Comparison of ENCODE assay signal across 14 mouse cellular contexts in genomic region chr16:16560718-16561117, GRCm38 (mm10). TPM values are rescaled to one million over a fixed set of nuclear protein-coding genes. Genes with fewer than 3 reads are reported as not detected.
A peak's percentile ranks its signal among the peaks of the same experiment; 100 is the strongest.
DNase-seq lines count a peak whose midpoint lies in the region; ATAC-seq and TF ChIP-seq lines count a peak whose summit lies in the region.
"Had no signal": no experiment of that assay in that cellular context is flagged by ENCODE, and none has a peak within 500 bp of the region (broad histone marks: within the 10 kb centered on the region; RNA-seq: fewer than 3 reads in every experiment).

No protein-coding gene starts in this region.

- no peak for ATAC-seq in forebrain, embryonic 11.5 days (replicated peaks; ENCODE audit: low FRiP score)
- ATAC-seq in forebrain, postnatal 0 days, result no peak
- ATAC-seq in liver, embryonic 12.5 days, result no peak
- ATAC-seq in hindbrain, embryonic 15.5 days (ENCODE audit: low FRiP score, low read depth), result no peak
- ATAC-seq: activated CD4-positive, CD25-positive, alpha-beta regulatory T cell, adult 4 months had no signal

- no peak overlapping the region for H3K4me3 ChIP-seq in forebrain, embryonic 11.5 days (ENCODE audit: low read depth, low read length)
- H3K4me3 ChIP-seq in forebrain, postnatal 0 days (ENCODE audit: low read depth, low read length), result no peak overlapping the region
- H3K4me3 ChIP-seq in liver, adult 2 months (ENCODE audit: insufficient read depth, low read depth, low read length), result no peak overlapping the region
- H3K4me3 ChIP-seq in liver, embryonic 12.5 days, result no peak overlapping the region
- no peak overlapping the region for H3K4me3 ChIP-seq in CH12.LX (replicated peaks in 1 of 3; ENCODE audit: low read depth in 2 of 3, low read length in 2 of 3, poor library complexity in 1 of 3)
- no peak overlapping the region for H3K4me3 ChIP-seq in hindbrain, embryonic 15.5 days

- no peaks in the 10 kb centered on the region for H3K27me3 ChIP-seq in forebrain, embryonic 11.5 days (ENCODE audit: control insufficient read depth, insufficient read depth, low read length)
- H3K27me3 ChIP-seq in forebrain, postnatal 0 days (ENCODE audit: insufficient read depth, low read length), result no peaks in the 10 kb centered on the region
- no peaks in the 10 kb centered on the region for H3K27me3 ChIP-seq in liver, adult 2 months (ENCODE audit: control insufficient read depth, insufficient read depth, low read length)
- H3K27me3 ChIP-seq in liver, embryonic 12.5 days (replicated peaks), result no peaks in the 10 kb centered on the region
- no peaks in the 10 kb centered on the region for H3K27me3 ChIP-seq in CH12.LX (replicated peaks)
- H3K27me3 ChIP-seq in hindbrain, embryonic 15.5 days, result no peaks in the 10 kb centered on the region
- H3K27me3 ChIP-seq: embryonic facial prominence, embryonic 12.5 days; heart, embryonic 13.5 days; limb, embryonic 13.5 days; Patski had no signal

- no peaks in the 10 kb centered on the region for H3K9me3 ChIP-seq in forebrain, embryonic 11.5 days (ENCODE audit: control insufficient read depth, low read length)
- H3K9me3 ChIP-seq in forebrain, postnatal 0 days (ENCODE audit: low read length), result no peaks in the 10 kb centered on the region
- H3K9me3 ChIP-seq in liver, embryonic 12.5 days (replicated peaks), result no peaks in the 10 kb centered on the region
- no peaks in the 10 kb centered on the region for H3K9me3 ChIP-seq in CH12.LX (replicated peaks; ENCODE audit: low read length)
- no peaks in the 10 kb centered on the region for H3K9me3 ChIP-seq in hindbrain, embryonic 15.5 days
- H3K9me3 ChIP-seq: embryonic facial prominence, embryonic 12.5 days; heart, embryonic 13.5 days; limb, embryonic 13.5 days had no signal

- dilution Hi-C loops in CH12.LX (cut with MboI; ENCODE audit: extremely low pct_ligation_motif_present, extremely low pct_unique_long_range_greater_than_20kb, low sequenced_read_pairs), result no loop called here

- H3K4me2 ChIP-seq in forebrain, embryonic 11.5 days (ENCODE audit: low read depth, low read length, severe bottlenecking), result no peak overlapping the region
- no peak overlapping the region; the same call in 1 of the 2 replicates for H3K4me2 ChIP-seq in forebrain, postnatal 0 days (ENCODE audit: low read depth)
- no peak overlapping the region for H3K4me2 ChIP-seq in liver, embryonic 12.5 days
- no peak overlapping the region for H3K4me2 ChIP-seq in CH12.LX (ENCODE audit: insufficient read depth, low read depth, poor library complexity, severe bottlenecking)
- H3K4me2 ChIP-seq in hindbrain, embryonic 15.5 days, result peak overlapping the region; percentile 68

- peak overlapping the region; percentile 96 for H3K27ac ChIP-seq in forebrain, embryonic 11.5 days (ENCODE audit: low read depth, low read length)
- no peak overlapping the region for H3K27ac ChIP-seq in forebrain, postnatal 0 days (ENCODE audit: low read depth, low read length)
- no peak overlapping the region for H3K27ac ChIP-seq in liver, adult 2 months (replicated peaks; ENCODE audit: insufficient read depth, low read depth, low read length)
- H3K27ac ChIP-seq in liver, embryonic 12.5 days, result no peak overlapping the region
- H3K27ac ChIP-seq in CH12.LX (ENCODE audit: insufficient read depth, low read depth), result no peak overlapping the region
- H3K27ac ChIP-seq in hindbrain, embryonic 15.5 days (replicated peaks), result no peak overlapping the region
- H3K27ac ChIP-seq: embryonic facial prominence, embryonic 12.5 days; kidney, postnatal 0 days had no signal

- TF ChIP-seq RAD21 in CH12.LX (IDR thresholded peaks at IDR 0.05; ENCODE audit: low read depth, low read length), result no peak

- peaks cover 7% of the 10 kb centered on the region; the same call in 1 of the 2 replicates for H3K79me2 ChIP-seq in liver, adult 2 months (ENCODE audit: control insufficient read depth, insufficient read depth, low read length)
- H3K79me2 ChIP-seq in CH12.LX (replicated peaks; ENCODE audit: control insufficient read depth, extremely low read depth, insufficient read depth, poor library complexity, severe bottlenecking), result no peaks in the 10 kb centered on the region

- TF ChIP-seq CTCF in forebrain, postnatal 0 days (IDR thresholded peaks at IDR 0.05; ENCODE audit: low read depth), result no peak
- no peak for TF ChIP-seq CTCF in liver, adult 2 months (IDR thresholded peaks at IDR 0.05; ENCODE audit: low read depth, low read length)
- no peak for TF ChIP-seq CTCF in CH12.LX (conservative IDR thresholded peaks at IDR 0.05 in 1 of 2, IDR thresholded peaks at IDR 0.05 in 1 of 2; ENCODE audit: low read depth in 2 of 2, low read length in 2 of 2)

- no peaks in the 10 kb centered on the region for H3K36me3 ChIP-seq in forebrain, embryonic 11.5 days (ENCODE audit: control insufficient read depth, insufficient read depth, low read length)
- H3K36me3 ChIP-seq in forebrain, postnatal 0 days (ENCODE audit: insufficient read depth), result no peaks in the 10 kb centered on the region
- H3K36me3 ChIP-seq in liver, adult 2 months (ENCODE audit: control insufficient read depth, insufficient read depth, low read length), result no peaks in the 10 kb centered on the region
- no peaks in the 10 kb centered on the region for H3K36me3 ChIP-seq in liver, embryonic 12.5 days
- no peaks in the 10 kb centered on the region for H3K36me3 ChIP-seq in CH12.LX (replicated peaks in 1 of 2; ENCODE audit: control insufficient read depth in 1 of 2, insufficient read depth in 1 of 2, low read length in 1 of 2)
- H3K36me3 ChIP-seq in hindbrain, embryonic 15.5 days, result no peaks in the 10 kb centered on the region
- H3K36me3 ChIP-seq: embryonic facial prominence, embryonic 12.5 days; heart, embryonic 13.5 days; limb, embryonic 13.5 days had no signal

- DNase-seq in forebrain, embryonic 11.5 days (ENCODE audit: low spot score), result no peak
- no peak for DNase-seq in forebrain, postnatal 0 days
- DNase-seq in liver, adult 2 months (ENCODE audit: extremely low read depth, low read depth, low spot score), result peak; percentile 45
- DNase-seq in CH12.LX (ENCODE audit: extremely low read depth), result no peak
- no peak for DNase-seq in lung, postnatal 14 days
- DNase-seq: thymus, postnatal 14 days had no signal

- peaks cover 2% of the 10 kb centered on the region; the same call in 1 of the 2 replicates for H3K4me1 ChIP-seq in forebrain, embryonic 11.5 days (replicated peaks; ENCODE audit: control insufficient read depth, insufficient read depth, low read length)
- H3K4me1 ChIP-seq in forebrain, postnatal 0 days (ENCODE audit: insufficient read depth), result peaks cover 13% of the 10 kb centered on the region; the same call in 1 of the 2 replicates
- peaks cover 15% of the 10 kb centered on the region for H3K4me1 ChIP-seq in liver, adult 2 months (ENCODE audit: control insufficient read depth, insufficient read depth, low read length)
- H3K4me1 ChIP-seq in liver, embryonic 12.5 days, result peaks cover 11% of the 10 kb centered on the region; the same call in 1 of the 2 replicates
- no peaks in the 10 kb centered on the region for H3K4me1 ChIP-seq in CH12.LX (ENCODE audit: control insufficient read depth in 1 of 2, insufficient read depth in 2 of 2)
- H3K4me1 ChIP-seq in hindbrain, embryonic 15.5 days (replicated peaks), result peaks cover 24% of the 10 kb centered on the region
- H3K4me1 ChIP-seq: embryonic facial prominence, embryonic 12.5 days had no signal

- in situ Hi-C loops in CH12.LX (cut with MboI; ENCODE audit: low pct_ligation_motif_present, low pct_unique_long_range_greater_than_20kb, low sequenced_read_pairs), result no loop called here

- no peak for TF ChIP-seq EP300 in CH12.LX (IDR thresholded peaks at IDR 0.05; ENCODE audit: low read length)

- TF ChIP-seq POLR2A in liver, adult 2 months (IDR thresholded peaks at IDR 0.05; ENCODE audit: extremely low read depth, insufficient read depth, low read length), result no peak
- TF ChIP-seq POLR2A in CH12.LX (IDR thresholded peaks at IDR 0.05; ENCODE audit: low read depth, low read length), result no peak

- H3K9ac ChIP-seq in forebrain, embryonic 11.5 days (ENCODE audit: low read length), result no peak overlapping the region
- no peak overlapping the region for H3K9ac ChIP-seq in forebrain, postnatal 0 days
- no peak overlapping the region for H3K9ac ChIP-seq in liver, adult 2 months (ENCODE audit: low read depth, low read length)
- no peak overlapping the region for H3K9ac ChIP-seq in liver, embryonic 12.5 days
- H3K9ac ChIP-seq in CH12.LX (ENCODE audit: insufficient read depth, low read depth), result no peak overlapping the region
- no peak overlapping the region for H3K9ac ChIP-seq in hindbrain, embryonic 15.5 days
- H3K9ac ChIP-seq: embryonic facial prominence, embryonic 12.5 days; heart, embryonic 13.5 days had no signal

TF ChIP-seq in CH12.LX, 34 proteins besides CTCF, POLR2A, EP300 and RAD21:
- TF ChIP-seq UBTF (IDR thresholded peaks at IDR 0.05; ENCODE audit: low read depth, low read length), result no peak
- peak; percentile 93 for TF ChIP-seq MAFK (IDR thresholded peaks at IDR 0.05; ENCODE audit: insufficient replicate concordance, low read length)
- no peak for TF ChIP-seq MAX (IDR thresholded peaks at IDR 0.05; ENCODE audit: low read length)
TF ChIP-seq in CH12.LX: peak in this region for 1.

RNA-seq across cellular contexts. Expression of gene Fgd4, which starts 39.6 kb away (rescaled TPM):
- 20.3 and 23.8 TPM in 2 replicates for polyA plus RNA-seq in forebrain, embryonic 11.5 days (2014; fragmentation: Nextera tagmentation; extraction: Ambion mirVana)
- total RNA-seq in forebrain, postnatal 0 days (2014; rRNA removed), result 46.7 and 50.2 TPM in 2 replicates
- polyA plus RNA-seq in forebrain, postnatal 0 days (2015; fragmentation: Nextera tagmentation; extraction: Ambion mirVana), result 6.0 and 10.7 TPM in 2 replicates
- total RNA-seq in liver, adult 2 months (2014; rRNA removed), result 23.1 and 23.7 TPM in 2 replicates
- polyA plus RNA-seq in liver, adult 2 months (2012; rRNA removed), result 1.5 and 1.8 TPM in 2 replicates
- polyA plus RNA-seq in liver, embryonic 12.5 days (2016; fragmentation: Nextera tagmentation; extraction: Ambion mirVana), result 2.5 and 3.2 TPM in 2 replicates
- total RNA-seq in CH12.LX (2012; rRNA removed) (0.76 and 2.3 TPM in 2 replicates), CH12.LX (2014; rRNA removed) (not detected in 2 replicates)
- 0.26 and 0.84 TPM in 2 replicates for polyA plus RNA-seq in CH12.LX (2012; ENCODE audit: insufficient read length, low read depth)
- polyA plus RNA-seq in hindbrain, embryonic 15.5 days (2015; fragmentation: Nextera tagmentation; extraction: Ambion mirVana), result 19.3 and 19.9 TPM in 2 replicates
